Mouse (Mus musculus): ENCODE results near the gene Mboat2. TPM values are rescaled to one million over a fixed set of nuclear protein-coding genes. Genes with fewer than 3 reads are reported as not detected.

Gene Mboat2
- total and polyA plus RNA-seq, 2 experiments from 2014 or later: 24.8 to 34.4 TPM

DNA sequence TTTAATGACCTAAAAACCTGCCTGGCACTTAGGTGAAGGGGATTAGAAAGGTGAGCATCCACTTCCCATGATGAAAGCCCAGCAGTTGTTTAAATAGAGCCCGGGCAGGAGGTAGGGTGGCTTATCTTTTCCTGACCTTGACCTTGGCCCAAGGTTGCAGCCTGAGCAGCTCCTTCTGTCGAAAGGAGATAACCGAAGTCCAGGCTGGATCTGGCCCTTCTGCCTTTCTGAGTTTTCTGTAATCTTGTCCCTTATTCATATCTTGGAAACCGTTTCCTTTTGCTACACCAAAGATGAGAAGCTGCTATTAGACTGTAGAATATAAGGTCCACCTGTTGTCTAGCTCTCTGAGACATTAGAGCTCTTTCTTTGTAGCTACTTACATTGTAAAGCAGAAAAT lies 61.9 kb downstream of the Mboat2 start:
- no peaks in the 10 kb centered on the region for H3K27me3 ChIP-seq (ENCODE audit: control insufficient read depth, insufficient read depth, low read length)
- TF ChIP-seq EP300 (IDR thresholded peaks at IDR 0.05; ENCODE audit: low read depth) (no peak), CTCF (IDR thresholded peaks at IDR 0.05; ENCODE audit: low read depth) (no peak)
- H3K4me3 ChIP-seq (ENCODE audit: low read depth, low read length): no peak overlapping the region
- H3K27ac ChIP-seq (ENCODE audit: low read depth): no peak overlapping the region
- H3K4me1 ChIP-seq (ENCODE audit: control insufficient read depth, insufficient read depth): peaks cover 25% of the 10 kb centered on the region
- H3K9me3 ChIP-seq (replicated peaks; ENCODE audit: control insufficient read depth, low read length): no peaks in the 10 kb centered on the region
- ATAC-seq (ENCODE audit: insufficient read depth, low read depth) (no peak), DNase-seq (ENCODE audit: low spot score) (no peak)
- no peak overlapping the region for H3K4me2 ChIP-seq (ENCODE audit: low read depth, low read length)
- H3K36me3 ChIP-seq (replicated peaks; ENCODE audit: control insufficient read depth, insufficient read depth, low read length): no peaks in the 10 kb centered on the region
- 30% methylated on average over 4 of the region's 4 CpGs for WGBS
- H3K9ac ChIP-seq (replicated peaks; ENCODE audit: low read depth, low read length): no peak overlapping the region

GRCm38 (mm10) chr12:24893777-24894468 lies 63.2 kb downstream of the Mboat2 start:
- TF ChIP-seq EP300 (IDR thresholded peaks at IDR 0.05; ENCODE audit: low read depth): no peak
- no peak for TF ChIP-seq CTCF (IDR thresholded peaks at IDR 0.05; ENCODE audit: low read depth)
- Histone ChIP-seq H3K27ac (ENCODE audit: low read depth) (peak overlapping the region; percentile 52), H3K36me3 (replicated peaks; ENCODE audit: control insufficient read depth, insufficient read depth, low read length) (no peaks in the 10 kb centered on the region), H3K4me2 (ENCODE audit: low read depth, low read length) (no peak overlapping the region), H3K9me3 (replicated peaks; ENCODE audit: control insufficient read depth, low read length) (no peaks in the 10 kb centered on the region), H3K4me3 (ENCODE audit: low read depth, low read length) (no peak overlapping the region), H3K4me1 (ENCODE audit: control insufficient read depth, insufficient read depth) (peaks cover 29% of the 10 kb centered on the region), H3K27me3 (ENCODE audit: control insufficient read depth, insufficient read depth, low read length) (no peaks in the 10 kb centered on the region), H3K9ac (replicated peaks; ENCODE audit: low read depth, low read length) (no peak overlapping the region)
- WGBS: 37% methylated on average over 10 of the region's 10 CpGs
- ATAC-seq (ENCODE audit: insufficient read depth, low read depth) (peak; percentile 68), DNase-seq (ENCODE audit: low spot score) (peak; percentile 37)

DNA sequence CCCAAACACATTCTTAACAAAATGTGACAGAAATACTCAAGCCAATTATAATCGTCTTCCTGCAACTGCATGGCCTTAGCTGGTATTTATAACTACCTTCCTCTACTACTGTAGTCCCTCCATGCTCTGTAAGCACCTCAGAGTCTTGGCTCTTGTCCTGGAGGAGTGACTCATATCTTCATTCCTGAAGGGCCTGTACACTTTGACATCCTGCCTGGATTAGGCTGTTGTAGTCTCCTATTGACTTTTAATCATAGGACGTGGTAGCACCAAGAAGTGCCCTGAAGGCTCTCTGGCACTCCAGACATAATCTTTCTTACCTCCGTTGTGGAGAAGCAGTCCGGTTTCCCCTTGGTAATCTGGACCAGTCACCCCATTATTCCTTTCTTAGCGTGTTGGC lies 64.7 kb downstream of the Mboat2 start:
- DNase-seq (ENCODE audit: low spot score) (peak; percentile 62), ATAC-seq (ENCODE audit: insufficient read depth, low read depth) (peak; percentile 56)
- Histone ChIP-seq H3K27ac (ENCODE audit: low read depth) (peak overlapping the region; percentile 49), H3K4me3 (ENCODE audit: low read depth, low read length) (no peak overlapping the region), H3K4me1 (ENCODE audit: control insufficient read depth, insufficient read depth) (peaks cover 29% of the 10 kb centered on the region), H3K9ac (replicated peaks; ENCODE audit: low read depth, low read length) (no peak overlapping the region), H3K4me2 (ENCODE audit: low read depth, low read length) (no peak overlapping the region), H3K27me3 (ENCODE audit: control insufficient read depth, insufficient read depth, low read length) (no peaks in the 10 kb centered on the region), H3K36me3 (replicated peaks; ENCODE audit: control insufficient read depth, insufficient read depth, low read length) (peaks cover 2% of the 10 kb centered on the region; the same call in 1 of the 2 replicates), H3K9me3 (replicated peaks; ENCODE audit: control insufficient read depth, low read length) (no peaks in the 10 kb centered on the region)
- WGBS: 28% methylated on average over 5 of the region's 5 CpGs
- TF ChIP-seq CTCF (IDR thresholded peaks at IDR 0.05; ENCODE audit: low read depth) (no peak), EP300 (IDR thresholded peaks at IDR 0.05; ENCODE audit: low read depth) (no peak)

DNA sequence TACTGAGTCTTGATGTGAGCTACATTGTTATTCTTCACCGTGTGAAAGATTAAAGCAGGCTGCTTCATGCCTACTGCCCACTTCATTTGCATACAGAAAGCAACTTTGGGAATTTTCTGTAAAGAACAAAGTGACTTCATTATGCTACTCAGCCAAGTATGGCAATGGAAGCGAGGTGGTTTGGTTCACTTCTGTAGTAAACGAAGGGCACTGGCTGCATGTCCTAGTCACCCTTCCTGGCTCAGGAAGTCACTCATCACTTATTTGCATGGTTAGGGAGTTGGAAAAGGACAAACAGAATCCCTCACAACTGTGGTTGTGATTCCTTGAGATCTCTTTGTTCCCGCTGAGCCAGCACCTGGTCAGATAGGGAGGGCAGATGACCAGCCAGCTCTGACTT lies 66.7 kb downstream of the Mboat2 start:
- Histone ChIP-seq H3K27ac (ENCODE audit: low read depth) (no peak overlapping the region), H3K27me3 (ENCODE audit: control insufficient read depth, insufficient read depth, low read length) (no peaks in the 10 kb centered on the region), H3K4me1 (ENCODE audit: control insufficient read depth, insufficient read depth) (peaks cover 29% of the 10 kb centered on the region), H3K9me3 (replicated peaks; ENCODE audit: control insufficient read depth, low read length) (no peaks in the 10 kb centered on the region), H3K4me2 (ENCODE audit: low read depth, low read length) (no peak overlapping the region), H3K9ac (replicated peaks; ENCODE audit: low read depth, low read length) (no peak overlapping the region), H3K4me3 (ENCODE audit: low read depth, low read length) (no peak overlapping the region), H3K36me3 (replicated peaks; ENCODE audit: control insufficient read depth, insufficient read depth, low read length) (peaks cover 7% of the 10 kb centered on the region)
- WGBS: 79% methylated on average over 4 of the region's 4 CpGs
- DNase-seq (ENCODE audit: low spot score): no peak
- TF ChIP-seq CTCF (IDR thresholded peaks at IDR 0.05; ENCODE audit: low read depth) (no peak), EP300 (IDR thresholded peaks at IDR 0.05; ENCODE audit: low read depth) (no peak)
- ATAC-seq (ENCODE audit: insufficient read depth, low read depth): no peak

DNA sequence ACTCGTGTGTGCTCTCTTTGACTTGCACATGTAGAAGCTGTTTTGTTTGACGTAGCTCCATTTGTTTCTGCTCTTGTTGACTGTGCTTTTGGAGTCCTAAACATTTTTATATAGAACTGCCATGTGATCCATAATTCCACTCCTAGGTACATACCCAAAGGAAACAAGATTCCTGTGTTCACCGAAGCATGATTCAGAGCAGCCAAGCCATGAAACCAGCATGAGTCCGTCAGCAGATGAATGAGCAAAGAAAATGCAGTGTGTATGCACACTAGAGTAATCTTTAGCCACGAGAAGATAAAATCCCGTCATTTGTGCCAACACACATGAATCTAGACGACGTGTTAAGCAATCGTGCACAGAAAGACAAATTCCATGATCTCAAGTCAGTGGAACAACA lies 67.5 kb downstream of the Mboat2 start:
- H3K27ac ChIP-seq (ENCODE audit: low read depth): no peak overlapping the region
- 49% methylated on average over 9 of the region's 9 CpGs for WGBS
- H3K27me3 ChIP-seq (ENCODE audit: control insufficient read depth, insufficient read depth, low read length): no peaks in the 10 kb centered on the region
- peaks cover 7% of the 10 kb centered on the region for H3K36me3 ChIP-seq (replicated peaks; ENCODE audit: control insufficient read depth, insufficient read depth, low read length)
- H3K4me3 ChIP-seq (ENCODE audit: low read depth, low read length): no peak overlapping the region
- no peaks in the 10 kb centered on the region for H3K9me3 ChIP-seq (replicated peaks; ENCODE audit: control insufficient read depth, low read length)
- DNase-seq (ENCODE audit: low spot score): no peak
- TF ChIP-seq EP300 (IDR thresholded peaks at IDR 0.05; ENCODE audit: low read depth): no peak
- no peak for TF ChIP-seq CTCF (IDR thresholded peaks at IDR 0.05; ENCODE audit: low read depth)
- H3K4me1 ChIP-seq (ENCODE audit: control insufficient read depth, insufficient read depth): peaks cover 29% of the 10 kb centered on the region
- no peak overlapping the region for H3K4me2 ChIP-seq (ENCODE audit: low read depth, low read length)
- H3K9ac ChIP-seq (replicated peaks; ENCODE audit: low read depth, low read length): no peak overlapping the region
- no peak for ATAC-seq (ENCODE audit: insufficient read depth, low read depth)

- WGBS: 78% methylated on average over 10 of the region's 10 CpGs
- TF ChIP-seq EP300 (IDR thresholded peaks at IDR 0.05; ENCODE audit: low read depth) (no peak), CTCF (IDR thresholded peaks at IDR 0.05; ENCODE audit: low read depth) (no peak)
- Histone ChIP-seq H3K4me1 (ENCODE audit: control insufficient read depth, insufficient read depth) (peaks cover 17% of the 10 kb centered on the region), H3K4me3 (ENCODE audit: low read depth, low read length) (no peak overlapping the region), H3K4me2 (ENCODE audit: low read depth, low read length) (no peak overlapping the region), H3K36me3 (replicated peaks; ENCODE audit: control insufficient read depth, insufficient read depth, low read length) (peaks cover 7% of the 10 kb centered on the region), H3K9ac (replicated peaks; ENCODE audit: low read depth, low read length) (no peak overlapping the region), H3K27me3 (ENCODE audit: control insufficient read depth, insufficient read depth, low read length) (no peaks in the 10 kb centered on the region), H3K27ac (ENCODE audit: low read depth) (no peak overlapping the region), H3K9me3 (replicated peaks; ENCODE audit: control insufficient read depth, low read length) (no peaks in the 10 kb centered on the region)
- DNase-seq (ENCODE audit: low spot score): no peak
- ATAC-seq (ENCODE audit: insufficient read depth, low read depth): no peak
These were observed 69.0 kb downstream of the Mboat2 start for GRCm38 (mm10) chr12:24899636-24900035.

Measured in heart, postnatal 0 days (tissue).